18 mouse cellular contexts compared by ENCODE assay signal in genomic region chr17:67976465-67976864, GRCm38 (mm10). TPM values are rescaled to one million over a fixed set of nuclear protein-coding genes. Genes with fewer than 3 reads are reported as not detected.
DNase-seq lines count a peak whose midpoint lies in the region; ATAC-seq and TF ChIP-seq lines count a peak whose summit lies in the region.
"Had no signal": no experiment of that assay in that cellular context is flagged by ENCODE, and none has a peak within 500 bp of the region (broad histone marks: within the 10 kb centered on the region; RNA-seq: fewer than 3 reads in every experiment).

No protein-coding gene starts in this region.

- no peaks in the 10 kb centered on the region for H3K27me3 ChIP-seq in heart, postnatal 0 days (ENCODE audit: control insufficient read depth, insufficient read depth, low read length)
- no peaks in the 10 kb centered on the region for H3K27me3 ChIP-seq in lung, embryonic 16.5 days (ENCODE audit: control insufficient read depth, insufficient read depth, low read depth, low read length)
- no peaks in the 10 kb centered on the region for H3K27me3 ChIP-seq in embryonic facial prominence, embryonic 15.5 days
- H3K27me3 ChIP-seq in myocyte (ENCODE audit: control insufficient read depth, insufficient read depth, insufficient read length), result no peaks in the 10 kb centered on the region
- no peaks in the 10 kb centered on the region for H3K27me3 ChIP-seq in forebrain, embryonic 11.5 days (ENCODE audit: control insufficient read depth, insufficient read depth, low read length)
- H3K27me3 ChIP-seq: forebrain, embryonic 15.5 days; liver, embryonic 13.5 days had no signal

- H3K9ac ChIP-seq in heart, postnatal 0 days (replicated peaks; ENCODE audit: low read depth, low read length), result no peak overlapping the region
- no peak overlapping the region for H3K9ac ChIP-seq in lung, embryonic 16.5 days (ENCODE audit: low read length)
- no peak overlapping the region for H3K9ac ChIP-seq in embryonic facial prominence, embryonic 15.5 days
- H3K9ac ChIP-seq in forebrain, embryonic 11.5 days (ENCODE audit: low read length), result no peak overlapping the region
- H3K9ac ChIP-seq: forebrain, embryonic 15.5 days; liver, embryonic 13.5 days had no signal

- no peak overlapping the region for H3K4me2 ChIP-seq in heart, postnatal 0 days (ENCODE audit: low read depth, low read length)
- no peak overlapping the region for H3K4me2 ChIP-seq in lung, embryonic 16.5 days (ENCODE audit: low read depth, low read length)
- no peak overlapping the region for H3K4me2 ChIP-seq in embryonic facial prominence, embryonic 15.5 days (replicated peaks)
- H3K4me2 ChIP-seq in myocyte (ENCODE audit: low read depth), result peak overlapping the region; percentile 62
- no peak overlapping the region for H3K4me2 ChIP-seq in forebrain, embryonic 11.5 days (ENCODE audit: low read depth, low read length, severe bottlenecking)
- H3K4me2 ChIP-seq: forebrain, embryonic 15.5 days; liver, embryonic 13.5 days had no signal

- H3K36me3 ChIP-seq in heart, postnatal 0 days (replicated peaks; ENCODE audit: control insufficient read depth, insufficient read depth, low read length), result no peaks in the 10 kb centered on the region
- no peaks in the 10 kb centered on the region for H3K36me3 ChIP-seq in lung, embryonic 16.5 days (ENCODE audit: control insufficient read depth, insufficient read depth, low read length)
- H3K36me3 ChIP-seq in embryonic facial prominence, embryonic 15.5 days, result no peaks in the 10 kb centered on the region
- H3K36me3 ChIP-seq in myocyte (ENCODE audit: control insufficient read depth, insufficient read depth), result no peaks in the 10 kb centered on the region
- no peaks in the 10 kb centered on the region for H3K36me3 ChIP-seq in forebrain, embryonic 11.5 days (ENCODE audit: control insufficient read depth, insufficient read depth, low read length)
- H3K36me3 ChIP-seq: forebrain, embryonic 15.5 days; G1E; liver, embryonic 13.5 days had no signal

- no peak for ATAC-seq in heart, postnatal 0 days (ENCODE audit: insufficient read depth, low read depth)
- no peak for ATAC-seq in lung, embryonic 16.5 days (ENCODE audit: low read depth)
- no peak for ATAC-seq in embryonic facial prominence, embryonic 15.5 days (ENCODE audit: insufficient number of reproducible peaks, low FRiP score, low TSS enrichment, low read depth)
- ATAC-seq in forebrain, embryonic 11.5 days (replicated peaks; ENCODE audit: low FRiP score), result no peak
- ATAC-seq: CD4-positive, CD25-positive, alpha-beta regulatory T cell, adult 4 months; forebrain, embryonic 15.5 days had no signal

- H3K9me3 ChIP-seq in heart, postnatal 0 days (replicated peaks; ENCODE audit: control insufficient read depth, low read length), result no peaks in the 10 kb centered on the region
- H3K9me3 ChIP-seq in lung, embryonic 16.5 days (ENCODE audit: control insufficient read depth, low read length), result no peaks in the 10 kb centered on the region
- H3K9me3 ChIP-seq in embryonic facial prominence, embryonic 15.5 days (replicated peaks), result no peaks in the 10 kb centered on the region
- H3K9me3 ChIP-seq in forebrain, embryonic 11.5 days (ENCODE audit: control insufficient read depth, low read length), result no peaks in the 10 kb centered on the region
- H3K9me3 ChIP-seq: forebrain, embryonic 15.5 days; liver, embryonic 13.5 days had no signal

- H3K4me3 ChIP-seq in heart, postnatal 0 days (ENCODE audit: low read depth, low read length), result no peak overlapping the region
- H3K4me3 ChIP-seq in lung, embryonic 16.5 days (ENCODE audit: low read length), result no peak overlapping the region
- H3K4me3 ChIP-seq in lung, adult 2 months (replicated peaks; ENCODE audit: extremely low read depth, low read depth, low read length), result no peak overlapping the region
- H3K4me3 ChIP-seq in embryonic facial prominence, embryonic 15.5 days (replicated peaks), result no peak overlapping the region
- no peak overlapping the region for H3K4me3 ChIP-seq in myocyte
- no peak overlapping the region for H3K4me3 ChIP-seq in forebrain, embryonic 11.5 days (ENCODE audit: low read depth, low read length)
- H3K4me3 ChIP-seq: erythroblast, embryonic 14.5 days; forebrain, embryonic 15.5 days; left cerebral cortex, adult 2 months; liver, embryonic 13.5 days had no signal

- TF ChIP-seq POLR2A in lung, adult 2 months (IDR thresholded peaks at IDR 0.05; ENCODE audit: borderline replicate concordance, extremely low read depth, low read depth, low read length), result no peak
- no peak for TF ChIP-seq POLR2A in myocyte (IDR thresholded peaks at IDR 0.05; ENCODE audit: insufficient read length, low read depth)

- no peaks in the 10 kb centered on the region for H3K4me1 ChIP-seq in heart, postnatal 0 days (ENCODE audit: control insufficient read depth, insufficient read depth)
- peaks cover 40% of the 10 kb centered on the region for H3K4me1 ChIP-seq in lung, embryonic 16.5 days (replicated peaks; ENCODE audit: control insufficient read depth, insufficient read depth, low read length)
- H3K4me1 ChIP-seq in lung, adult 2 months (ENCODE audit: control insufficient read depth, insufficient read depth, low read length), result peaks cover 2% of the 10 kb centered on the region; the same call in 1 of the 2 replicates
- H3K4me1 ChIP-seq in embryonic facial prominence, embryonic 15.5 days, result peaks cover 20% of the 10 kb centered on the region
- H3K4me1 ChIP-seq in forebrain, embryonic 11.5 days (replicated peaks; ENCODE audit: control insufficient read depth, insufficient read depth, low read length), result no peaks in the 10 kb centered on the region; the same call in 1 of the 2 replicates
- H3K4me1 ChIP-seq: forebrain, embryonic 15.5 days; liver, embryonic 13.5 days had no signal

- no peak for TF ChIP-seq EP300 in heart, postnatal 0 days (IDR thresholded peaks at IDR 0.05; ENCODE audit: low read depth)

- peak overlapping the region; percentile 10 for H3K27ac ChIP-seq in heart, postnatal 0 days (ENCODE audit: low read depth)
- H3K27ac ChIP-seq in lung, embryonic 16.5 days (ENCODE audit: low read length), result peak overlapping the region; percentile 63
- 0 out of 2 replicates have a peak overlapping the region, but pooled peaks have one; percentile 44 for H3K27ac ChIP-seq in embryonic facial prominence, embryonic 15.5 days (replicated peaks)
- no peak overlapping the region for H3K27ac ChIP-seq in forebrain, embryonic 11.5 days (ENCODE audit: low read depth, low read length)
- H3K27ac ChIP-seq: forebrain, embryonic 15.5 days; left cerebral cortex, adult 2 months; liver, embryonic 13.5 days; macrophage had no signal

- TF ChIP-seq CTCF in heart, postnatal 0 days (IDR thresholded peaks at IDR 0.05; ENCODE audit: low read depth), result no peak
- no peak for TF ChIP-seq CTCF in lung, adult 2 months (IDR thresholded peaks at IDR 0.05; ENCODE audit: insufficient read depth, low read length)

- DNase-seq in heart, postnatal 0 days (ENCODE audit: low spot score), result no peak
- DNase-seq in heart, postnatal 4 days, result no peak
- no peak for DNase-seq in lung, adult 2 months
- DNase-seq in forebrain, embryonic 11.5 days (ENCODE audit: low spot score), result no peak
- DNase-seq: cerebellum, adult 9-11 months; kidney, postnatal 10 days; liver, embryonic 13.5 days; midbrain, embryonic 14.5 days; thymus, postnatal 4 days had no signal

- no peak overlapping the region for H3ac ChIP-seq in myocyte (ENCODE audit: control insufficient read depth, insufficient read length)

- H3K79me2 ChIP-seq in myocyte (ENCODE audit: control insufficient read depth, insufficient read depth), result peaks cover 48% of the 10 kb centered on the region

- WGBS in heart, postnatal 0 days, result 31% methylated on average over 2 of the region's 2 CpGs
- 22% methylated on average over 2 of the region's 2 CpGs for WGBS in lung, embryonic 16.5 days
- WGBS in lung, adult 2 months, result 23% methylated on average over 2 of the region's 2 CpGs
- WGBS in embryonic facial prominence, embryonic 15.5 days, result 29% methylated on average over 2 of the region's 2 CpGs
- WGBS in forebrain, embryonic 11.5 days, result 24% methylated on average over 2 of the region's 2 CpGs

TF ChIP-seq in myocyte, 11 proteins besides CTCF, POLR2A, EP300 and RAD21:
- no peak for TF ChIP-seq POLR2AphosphoS2 (IDR thresholded peaks at IDR 0.05; ENCODE audit: insufficient read length, low read depth)
- no peak for TF ChIP-seq SRF (IDR thresholded peaks at IDR 0.05; ENCODE audit: control insufficient read depth, insufficient read length, low read depth)
- TF ChIP-seq E2F4 (IDR thresholded peaks at IDR 0.05; ENCODE audit: insufficient read depth), result no peak
- TF ChIP-seq TCF3 (IDR thresholded peaks at IDR 0.05; ENCODE audit: insufficient read length, low read depth), result no peak
- TF ChIP-seq MYOD1 (IDR thresholded peaks at IDR 0.05; ENCODE audit: control insufficient read depth in 1 of 3, insufficient read length in 2 of 3, low read depth in 2 of 3), result no peak
- TF ChIP-seq MAX (IDR thresholded peaks at IDR 0.05; ENCODE audit: low read depth), result no peak
- TF ChIP-seq TCF12 (IDR thresholded peaks at IDR 0.05; ENCODE audit: insufficient read depth, poor library complexity, severe bottlenecking), result no peak
- no peak for TF ChIP-seq REST (IDR thresholded peaks at IDR 0.05; ENCODE audit: insufficient read depth, insufficient read length)

RNA-seq across cellular contexts. Expression of gene Arhgap28, which starts 27.5 kb away (rescaled TPM):
- total RNA-seq in heart, postnatal 0 days (2014; rRNA removed; ENCODE audit: low replicate concordance), result 7.7 and 13.0 TPM in 2 replicates
- polyA plus RNA-seq in heart, postnatal 0 days (2015; fragmentation: Nextera tagmentation; extraction: Ambion mirVana), result 4.1 and 4.2 TPM in 2 replicates
- 10 to 100 TPM; 11.8 to 12.5 TPM for total RNA-seq in heart, postnatal 4 days (2021)
- 36.1 and 39.7 TPM in 2 replicates for polyA plus RNA-seq in lung, embryonic 16.5 days (2015; fragmentation: Nextera tagmentation; extraction: Ambion mirVana)
- polyA plus RNA-seq in lung, adult 2 months (2012; rRNA removed), result 4.8 and 7.4 TPM in 2 replicates
- polyA plus RNA-seq in embryonic facial prominence, embryonic 15.5 days (2015; fragmentation: Nextera tagmentation; extraction: Ambion mirVana), result 47.3 and 48.6 TPM in 2 replicates
- polyA plus RNA-seq in myocyte (2012; fragmentation: generic; extraction: Trizol), result 19.8 TPM
- 20.8 and 21.9 TPM in 2 replicates for polyA plus RNA-seq in forebrain, embryonic 11.5 days (2014; fragmentation: Nextera tagmentation; extraction: Ambion mirVana)
- polyA plus RNA-seq: CD4-positive, CD25-positive, alpha-beta regulatory T cell, adult 4 months; erythroblast, embryonic 14.5 days; G1E had no signal
